Mouse (Mus musculus) embryonic facial prominence, embryonic 15.5 days (tissue): Measurements from ENCODE around the gene Pmepa1. TPM values are rescaled to one million over a fixed set of nuclear protein-coding genes. Genes with fewer than 3 reads are reported as not detected.

Source experiments
- ATAC-seq: fragments of 200-750 bp; cut with Nextera tagmentation; 2 replicates; pipeline ENCODE4 v1.8.0; 2017; ENCODE audit warnings: low read depth, moderate TSS enrichment; ENCODE audit not compliant: insufficient number of reproducible peaks, low FRiP score, low TSS enrichment
- H3K27ac ChIP-seq: fragments of 300-500 bp; sonication (generic); replicated peaks from 2 replicates; pipeline ENCODE4 v1.5.1; 2015; ENCODE audit warnings: mild to moderate bottlenecking, inconsistent platforms
- H3K27me3 ChIP-seq: fragments of 300-500 bp; sonication (generic); 2 replicates; pipeline ENCODE4 v1.6.1; 2015; ENCODE audit warnings: inconsistent platforms
- H3K36me3 ChIP-seq: fragments of 300-500 bp; sonication (generic); 2 replicates; pipeline ENCODE4 v1.6.1; 2015; ENCODE audit warnings: mild to moderate bottlenecking, inconsistent platforms
- H3K4me1 ChIP-seq: fragments of 300-500 bp; sonication (generic); 2 replicates; pipeline ENCODE4 v1.6.1; 2015; ENCODE audit warnings: inconsistent platforms
- H3K4me2 ChIP-seq: fragments of 300-500 bp; sonication (generic); replicated peaks from 2 replicates; pipeline ENCODE4 v1.6.1; 2015; ENCODE audit warnings: mild to moderate bottlenecking, inconsistent platforms
- H3K4me3 ChIP-seq: fragments of 300-500 bp; sonication (generic); replicated peaks from 2 replicates; pipeline ENCODE4 v1.5.1; 2015; ENCODE audit warnings: mild to moderate bottlenecking, inconsistent platforms
- H3K9ac ChIP-seq: fragments of 300-500 bp; sonication (generic); 2 replicates; pipeline ENCODE4 v1.6.1; 2015; ENCODE audit warnings: inconsistent platforms
- H3K9me3 ChIP-seq: fragments of 300-500 bp; sonication (generic); replicated peaks from 2 replicates; pipeline ENCODE4 v1.6.1; 2016; ENCODE audit warnings: inconsistent platforms
- WGBS: fragments of 180-500 bp; shearing (Covaris S2); methylation state at CpG from one replicate; pipeline ENCODE4 v1.1.7; 2015; 5-methylcytosine and 5-hydroxymethylcytosine counted together
- polyA plus RNA-seq: library from polyadenylated mRNA; unstranded; fragments of >200 nt; fragmentation: Nextera tagmentation; extraction: Ambion mirVana; gene quantifications from 2 replicates; pipeline ENCODE4 v1.2.1, GENCODE M21; 2015

The Pmepa1 gene
- polyA plus RNA-seq, 1 experiment from 2014 or later, result 9.0 TPM

DNA sequence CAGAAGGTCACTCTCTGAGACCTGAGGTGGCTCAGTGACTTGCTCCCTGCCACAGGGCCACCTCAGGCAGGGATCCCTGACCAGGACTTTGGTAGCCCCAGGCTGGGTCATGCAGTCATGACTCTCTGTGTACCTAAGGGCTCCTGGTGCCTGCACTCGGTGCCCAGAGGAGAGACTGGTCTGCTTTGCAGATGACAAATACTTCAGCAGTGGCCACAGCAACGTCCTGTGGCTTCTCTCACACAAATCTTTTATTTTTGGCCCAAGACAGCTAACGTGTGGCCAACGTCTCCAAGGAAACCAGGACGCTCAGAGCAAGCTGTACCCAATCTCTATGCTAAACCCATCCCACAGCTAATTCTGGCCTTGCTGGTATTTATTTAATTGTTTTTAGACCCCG, 16.7 kb upstream of the Pmepa1 start:
- H3K4me3 ChIP-seq, result no peak overlapping the region
- 64% methylated on average over 6 of the region's 6 CpGs for WGBS
- no peak overlapping the region for H3K4me2 ChIP-seq
- H3K4me1 ChIP-seq, result no peaks in the 10 kb centered on the region
- H3K36me3 ChIP-seq, result no peaks in the 10 kb centered on the region
- no peaks in the 10 kb centered on the region for H3K9me3 ChIP-seq
- H3K27me3 ChIP-seq, result no peaks in the 10 kb centered on the region
- H3K9ac ChIP-seq, result no peak overlapping the region
- no peak overlapping the region for H3K27ac ChIP-seq
- ATAC-seq, result no peak

DNA sequence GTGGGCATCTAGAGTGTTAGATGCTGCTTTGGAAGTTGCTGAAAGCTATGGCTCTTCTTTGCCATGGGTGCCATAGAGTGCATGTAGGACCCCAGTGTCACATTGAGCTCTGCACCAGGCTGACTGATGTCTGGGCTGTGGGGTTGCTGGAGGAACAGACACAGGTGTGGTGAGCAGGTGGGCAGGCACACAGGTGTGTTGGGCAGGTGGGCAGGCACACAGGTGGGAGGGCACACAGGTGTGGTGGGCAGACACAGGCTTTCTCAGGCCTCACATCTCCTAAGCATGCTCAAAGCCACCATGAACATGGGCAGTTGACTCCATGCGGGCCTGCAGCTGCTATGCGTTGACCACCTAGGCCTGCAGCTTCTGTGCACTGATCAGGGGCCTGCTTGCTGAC, 16.2 kb upstream of the Pmepa1 start:
- no peaks in the 10 kb centered on the region for H3K36me3 ChIP-seq
- ATAC-seq, result no peak
- no peak overlapping the region for H3K4me3 ChIP-seq
- H3K27ac ChIP-seq, result no peak overlapping the region
- no peaks in the 10 kb centered on the region for H3K4me1 ChIP-seq
- H3K4me2 ChIP-seq, result no peak overlapping the region
- H3K27me3 ChIP-seq, result no peaks in the 10 kb centered on the region
- H3K9ac ChIP-seq, result no peak overlapping the region
- H3K9me3 ChIP-seq, result no peaks in the 10 kb centered on the region
- 95% methylated on average over 2 of the region's 2 CpGs for WGBS

DNA sequence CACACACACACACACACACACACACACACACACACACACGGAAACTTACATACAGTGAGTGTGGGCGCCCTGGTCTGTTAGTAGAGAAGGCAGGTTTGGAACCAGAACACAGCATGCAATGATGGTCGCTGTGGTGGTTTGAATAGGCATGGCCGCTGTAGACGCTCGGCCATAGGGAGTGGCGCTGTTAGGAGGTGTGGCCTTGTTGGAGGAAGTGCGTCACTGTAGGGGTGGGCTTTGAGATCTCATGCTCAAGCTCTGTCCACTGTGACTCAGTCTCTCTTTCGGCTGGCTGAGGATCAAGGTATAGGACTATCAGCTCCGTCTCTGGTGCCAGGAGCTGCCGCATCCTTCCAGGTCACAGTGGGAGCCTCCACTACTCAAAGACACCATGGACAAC, 14.6 kb upstream of the Pmepa1 start:
- Histone ChIP-seq H3K27ac (no peak overlapping the region), H3K4me1 (no peaks in the 10 kb centered on the region), H3K4me2 (no peak overlapping the region), H3K36me3 (no peaks in the 10 kb centered on the region), H3K4me3 (no peak overlapping the region), H3K27me3 (no peaks in the 10 kb centered on the region), H3K9me3 (no peaks in the 10 kb centered on the region), H3K9ac (no peak overlapping the region)
- ATAC-seq, result no peak
- WGBS, result 92% methylated on average over 11 of the region's 11 CpGs

DNA sequence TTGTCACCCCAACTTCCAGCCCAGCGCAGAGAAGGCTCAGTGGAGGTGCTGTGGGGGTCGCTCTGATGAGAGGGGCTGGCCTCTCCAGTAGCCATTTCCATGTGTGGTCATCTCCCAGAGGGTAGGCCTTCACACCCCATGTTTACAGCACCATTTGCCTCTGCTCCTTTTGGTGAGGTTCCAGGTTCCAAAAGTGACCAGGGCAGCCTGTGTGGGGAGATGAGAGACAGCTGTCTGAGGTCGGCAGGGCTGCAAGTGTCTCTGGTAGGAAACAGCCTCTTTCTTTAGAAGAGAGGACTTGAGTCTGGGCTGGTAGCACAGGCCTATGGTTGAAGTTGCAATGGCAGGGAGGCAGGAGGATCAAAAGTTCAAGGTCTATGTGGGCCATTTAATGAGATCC, 13.6 kb upstream of the Pmepa1 start:
- Histone ChIP-seq H3K9ac (no peak overlapping the region), H3K9me3 (no peaks in the 10 kb centered on the region), H3K4me3 (no peak overlapping the region), H3K4me1 (0 out of 2 replicates have a peak, but pooled peaks cover under 1% of the 10 kb centered on the region), H3K27ac (no peak overlapping the region), H3K36me3 (no peaks in the 10 kb centered on the region), H3K4me2 (no peak overlapping the region), H3K27me3 (no peaks in the 10 kb centered on the region)
- WGBS, result 80% methylated on average over 3 of the region's 3 CpGs
- ATAC-seq, result no peak

DNA sequence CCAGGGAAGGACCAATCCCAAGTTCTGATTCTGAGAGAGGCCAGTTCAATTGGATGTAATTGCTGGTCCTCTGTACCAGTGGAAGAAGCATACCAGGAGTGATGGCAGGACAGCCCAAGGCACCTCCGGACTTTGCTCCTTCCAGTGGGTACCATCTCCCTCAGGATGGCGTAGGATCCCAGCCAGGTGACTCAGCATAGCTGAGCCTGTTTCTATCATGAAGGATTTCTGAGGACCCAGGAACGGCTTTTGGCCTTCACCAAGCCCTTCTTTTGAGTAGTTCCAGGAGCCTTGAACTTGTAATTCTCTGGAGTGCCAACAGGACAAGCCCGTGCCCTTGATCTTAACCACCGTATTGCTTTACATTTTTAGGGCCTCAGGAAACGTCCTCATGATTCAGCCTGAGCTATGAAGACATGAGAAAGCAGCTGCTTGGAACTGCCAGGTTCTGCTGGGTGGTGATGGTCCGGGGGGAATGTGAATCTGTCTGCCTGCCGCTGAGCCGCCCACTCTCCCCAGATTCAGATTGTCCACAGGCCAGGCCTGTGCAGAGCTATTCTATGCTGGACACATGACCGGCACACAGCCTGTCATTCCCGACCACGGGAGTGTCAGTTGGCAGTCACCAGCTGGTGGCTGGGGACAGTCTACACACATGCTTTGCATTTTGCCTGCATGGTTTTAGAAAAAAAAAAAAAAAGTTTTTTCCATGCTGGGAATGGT, 9.6 kb upstream of the Pmepa1 start:
- Histone ChIP-seq H3K27me3 (no peaks in the 10 kb centered on the region), H3K4me3 (no peak overlapping the region), H3K9me3 (no peaks in the 10 kb centered on the region), H3K9ac (no peak overlapping the region), H3K36me3 (no peaks in the 10 kb centered on the region), H3K27ac (no peak overlapping the region), H3K4me1 (peaks cover 21% of the 10 kb centered on the region; the same call in 1 of the 2 replicates), H3K4me2 (no peak overlapping the region)
- 73% methylated on average over 12 of the region's 12 CpGs for WGBS
- 0 out of 2 replicates have a peak, but pooled peaks have one; percentile 44 for ATAC-seq

DNA sequence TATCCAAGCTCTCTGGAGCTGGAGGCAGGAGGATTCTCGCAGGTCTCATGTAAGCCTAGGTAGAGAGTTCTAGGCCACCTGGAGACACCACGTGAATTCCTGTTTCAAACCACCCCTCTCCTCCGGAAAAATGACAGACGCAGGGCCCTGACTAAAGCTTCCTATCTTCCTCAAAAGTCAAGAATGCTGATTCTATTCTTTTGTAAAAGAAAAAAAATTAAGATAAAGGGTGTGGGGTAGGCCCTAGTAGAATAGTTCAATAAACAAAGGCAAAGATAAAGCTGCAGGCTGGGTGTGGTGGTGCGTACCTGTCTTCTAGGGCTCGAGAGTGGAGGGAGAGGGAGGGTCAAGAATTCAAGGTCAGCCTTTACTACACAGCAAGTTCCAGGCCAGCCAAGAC, 8.4 kb upstream of the Pmepa1 start:
- no peak overlapping the region for H3K4me3 ChIP-seq
- 75% methylated on average over 6 of the region's 6 CpGs for WGBS
- no peak overlapping the region for H3K4me2 ChIP-seq
- H3K9ac ChIP-seq, result no peak overlapping the region
- H3K27me3 ChIP-seq, result no peaks in the 10 kb centered on the region
- H3K9me3 ChIP-seq, result no peaks in the 10 kb centered on the region
- no peak overlapping the region for H3K27ac ChIP-seq
- H3K4me1 ChIP-seq, result peaks cover 21% of the 10 kb centered on the region; the same call in 1 of the 2 replicates
- ATAC-seq, result no peak
- H3K36me3 ChIP-seq, result no peaks in the 10 kb centered on the region

DNA sequence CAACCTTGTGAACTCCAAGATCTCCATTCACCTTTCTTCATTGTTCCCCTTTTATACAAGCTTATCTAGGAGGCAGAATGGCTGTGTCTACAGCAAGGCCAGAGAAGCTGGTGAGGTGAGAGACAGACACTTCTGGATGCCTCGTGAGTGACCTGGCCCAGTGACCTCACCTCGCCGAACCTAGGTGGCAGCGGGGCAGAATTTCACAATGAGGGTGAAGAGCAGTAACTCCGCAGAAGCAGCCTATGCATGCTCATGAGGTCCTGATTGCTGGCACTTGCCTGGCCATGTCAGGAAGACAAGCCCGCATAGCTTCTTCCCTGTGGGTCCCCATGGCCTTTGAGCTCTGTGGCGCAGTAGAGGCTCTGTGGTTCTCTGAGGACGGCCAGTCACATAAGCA, 5.9 kb upstream of the Pmepa1 start:
- Histone ChIP-seq H3K9me3 (no peaks in the 10 kb centered on the region), H3K4me2 (no peak overlapping the region), H3K27me3 (no peaks in the 10 kb centered on the region), H3K27ac (no peak overlapping the region), H3K36me3 (no peaks in the 10 kb centered on the region), H3K4me3 (no peak overlapping the region), H3K4me1 (peaks cover 26% of the 10 kb centered on the region), H3K9ac (no peak overlapping the region)
- 82% methylated on average over 8 of the region's 8 CpGs for WGBS
- ATAC-seq, result no peak

DNA sequence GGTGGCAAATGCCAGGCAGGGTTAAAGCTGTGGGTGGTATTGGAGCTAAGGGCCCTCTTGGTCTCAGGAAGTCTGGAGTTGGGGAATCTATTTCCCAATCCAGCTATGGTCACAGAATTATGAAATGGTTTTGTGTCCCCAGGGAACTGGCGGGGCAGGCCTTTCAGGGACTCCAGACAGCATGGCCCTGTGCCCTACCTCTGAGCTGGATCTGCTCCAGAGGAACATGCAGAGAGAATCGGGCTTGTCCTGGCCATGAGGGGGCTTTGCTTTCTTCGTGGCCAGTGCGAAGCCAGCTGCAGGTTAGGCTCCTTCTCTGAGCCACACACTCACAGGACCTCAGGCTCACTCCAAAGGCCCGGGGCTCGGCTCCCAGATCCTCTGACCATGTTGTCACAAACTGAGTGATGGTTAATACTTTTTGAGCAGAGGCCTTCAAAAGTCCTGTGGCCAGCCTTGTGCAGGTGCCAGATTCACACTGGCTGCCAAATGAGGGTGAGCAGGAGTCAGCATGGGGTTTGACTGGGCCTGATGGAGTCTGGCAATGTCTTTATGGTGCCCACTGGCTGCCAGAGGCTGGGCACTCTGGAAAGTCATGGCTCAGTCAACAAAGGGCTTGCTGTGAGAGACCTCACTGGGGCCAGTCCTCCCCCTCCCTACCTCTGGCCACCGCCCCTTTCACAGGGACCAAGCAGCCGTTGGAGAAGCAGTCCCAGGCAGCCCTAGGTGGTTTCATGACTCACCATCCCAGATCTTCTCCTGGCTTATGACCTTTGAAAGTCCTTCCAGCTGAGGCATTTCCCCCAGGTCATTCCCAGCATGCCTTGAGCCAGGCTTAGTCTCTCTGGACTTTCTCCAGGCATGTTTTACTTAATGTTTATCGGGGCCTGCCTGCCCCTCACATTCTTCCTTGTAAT, 4.9 kb upstream of the Pmepa1 start:
- Histone ChIP-seq H3K9me3 (no peaks in the 10 kb centered on the region), H3K27me3 (no peaks in the 10 kb centered on the region), H3K4me2 (no peak overlapping the region), H3K27ac (no peak overlapping the region), H3K4me3 (no peak overlapping the region), H3K36me3 (no peaks in the 10 kb centered on the region), H3K9ac (no peak overlapping the region), H3K4me1 (peaks cover 32% of the 10 kb centered on the region)
- WGBS, result 56% methylated on average over 9 of the region's 9 CpGs
- ATAC-seq, result no peak

DNA sequence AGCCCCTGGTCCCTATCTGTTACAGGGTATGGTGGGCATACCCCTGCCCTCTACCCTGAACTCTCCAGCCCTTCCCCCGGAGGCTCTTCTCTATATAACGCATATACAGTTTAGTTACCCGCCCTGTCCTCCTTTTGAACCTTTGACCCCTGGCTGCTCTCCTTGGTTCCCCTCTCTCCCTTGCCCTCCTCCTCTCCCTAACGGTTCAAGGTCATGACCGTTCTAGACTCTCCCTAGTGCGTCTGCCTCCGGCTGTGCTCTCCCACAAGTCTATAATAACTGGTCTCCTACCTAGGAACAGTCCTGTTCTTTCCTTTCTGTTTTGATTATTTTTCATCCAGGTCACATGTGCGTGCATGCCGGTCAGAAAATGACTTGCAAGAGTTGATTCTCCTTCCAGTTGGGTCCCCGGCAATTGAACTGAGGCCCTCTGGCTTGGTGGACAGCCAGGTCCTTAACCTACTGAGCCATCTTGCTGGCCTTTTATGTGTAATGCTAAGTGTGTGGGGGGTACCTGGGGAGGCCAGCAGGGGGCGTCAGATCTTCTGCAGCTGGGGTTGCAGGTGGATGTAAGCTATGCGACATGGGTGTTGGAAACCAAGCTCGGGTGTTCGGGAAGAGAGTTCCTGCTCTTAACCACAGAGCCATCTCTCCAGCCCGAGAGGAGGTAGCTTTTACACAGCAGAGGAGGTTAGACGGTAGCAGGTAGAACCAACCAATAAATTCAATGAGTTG, 2.7 kb upstream of the Pmepa1 start:
- Histone ChIP-seq H3K36me3 (no peaks in the 10 kb centered on the region), H3K4me1 (peaks cover 32% of the 10 kb centered on the region), H3K9ac (no peak overlapping the region), H3K9me3 (no peaks in the 10 kb centered on the region), H3K4me2 (no peak overlapping the region), H3K27ac (no peak overlapping the region), H3K27me3 (no peaks in the 10 kb centered on the region), H3K4me3 (no peak overlapping the region)
- 78% methylated on average over 16 of the region's 16 CpGs for WGBS
- no peak for ATAC-seq

DNA sequence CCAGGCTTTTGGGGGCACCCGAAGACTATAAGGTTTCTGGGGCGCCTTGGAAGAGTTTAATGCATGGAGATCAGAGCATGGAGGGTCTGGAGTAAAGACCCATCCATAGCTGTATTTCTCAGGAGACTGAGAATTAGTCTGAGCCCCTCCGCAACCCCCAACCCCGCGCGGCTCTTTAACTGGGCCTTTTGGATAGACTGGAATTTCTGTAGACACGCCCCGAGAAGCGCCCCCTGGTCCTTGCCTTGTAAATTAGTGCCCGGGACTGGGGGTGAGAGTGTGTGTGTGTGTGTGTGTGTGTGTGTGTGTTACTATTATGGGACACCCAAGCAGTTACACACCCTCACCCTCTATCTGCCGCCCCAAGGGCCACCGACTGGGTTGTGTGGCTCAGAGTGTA, 526 bp upstream of the Pmepa1 start:
- Histone ChIP-seq H3K9me3 (no peaks in the 10 kb centered on the region), H3K36me3 (no peaks in the 10 kb centered on the region), H3K4me2 (peak overlapping the region; percentile 77), H3K4me3 (peak overlapping the region; percentile 94), H3K27ac (peak overlapping the region; percentile 80), H3K27me3 (no peaks in the 10 kb centered on the region), H3K4me1 (peaks cover 50% of the 10 kb centered on the region), H3K9ac (peak overlapping the region; percentile 96)
- peak; percentile 22; the same call in 1 of the 2 replicates for ATAC-seq
- 4% methylated on average over 12 of the region's 12 CpGs for WGBS
